Mouse (Mus musculus) midbrain, embryonic 13.5 days (tissue): Measurements from ENCODE around the gene Rnf126. TPM values are rescaled to one million over a fixed set of nuclear protein-coding genes. Genes with fewer than 3 reads are reported as not detected.

ENCODE experiments used
- polyA plus RNA-seq: library from polyadenylated mRNA; unstranded; fragments of >200 nt; fragmentation: Nextera tagmentation; extraction: Ambion mirVana; gene quantifications from 2 replicates; pipeline ENCODE4 v1.2.1, GENCODE M21; 2015

Rnf126 gene
- polyA plus RNA-seq, 1 experiment from 2014 or later, result 82.3 TPM

Other genes with a start within 250 kb of the Rnf126 start
- gene Plpp2, start 233.2 kb downstream of the Rnf126 start, polyA plus RNA-seq, result 9.5 and 10.5 TPM in 2 replicates
- 50.4 and 61.4 TPM in 2 replicates for gene Mier2, start 211.8 kb downstream of the Rnf126 start, polyA plus RNA-seq
- not detected in 2 replicates for gene Theg, start 179.6 kb downstream of the Rnf126 start, polyA plus RNA-seq
- 0.24 and 0.28 TPM in 2 replicates for gene C2cd4c, start 152.9 kb downstream of the Rnf126 start, polyA plus RNA-seq
- 18.4 and 20.5 TPM in 2 replicates for gene Shc2, start 129.0 kb downstream of the Rnf126 start, polyA plus RNA-seq
- 0.27 TPM in 1 of 2 replicates, not detected in the other for gene Odf3l2, start 121.2 kb downstream of the Rnf126 start, polyA plus RNA-seq
- gene Madcam1, start 102.4 kb downstream of the Rnf126 start, polyA plus RNA-seq, result 0.50 and 0.90 TPM in 2 replicates
- gene Tpgs1, start 97.6 kb downstream of the Rnf126 start, polyA plus RNA-seq, result 80.8 and 84.1 TPM in 2 replicates
- gene Cdc34, start 84.8 kb downstream of the Rnf126 start, polyA plus RNA-seq, result 109 and 110 TPM in 2 replicates
- gene Gzmm, start 77.9 kb downstream of the Rnf126 start, polyA plus RNA-seq, result 1.4 and 1.7 TPM in 2 replicates
- 564 and 608 TPM in 2 replicates for gene Bsg, start 62.5 kb downstream of the Rnf126 start, polyA plus RNA-seq
- gene Hcn2, start 50.3 kb downstream of the Rnf126 start, polyA plus RNA-seq, result 0.18 and 0.43 TPM in 2 replicates
- gene Polrmt, start 20.4 kb downstream of the Rnf126 start, polyA plus RNA-seq, result 38.5 and 43.9 TPM in 2 replicates
- 1.1 and 1.3 TPM in 2 replicates for gene Fgf22, start 11.9 kb downstream of the Rnf126 start, polyA plus RNA-seq
- 0.63 and 1.1 TPM in 2 replicates for gene Fstl3, start 10.3 kb upstream of the Rnf126 start, polyA plus RNA-seq
- gene Prss57, start 24.0 kb upstream of the Rnf126 start, polyA plus RNA-seq, result not detected in 2 replicates
- 246 and 261 TPM in 2 replicates for gene Palm, start 26.6 kb upstream of the Rnf126 start, polyA plus RNA-seq
- gene Misp, start 54.0 kb upstream of the Rnf126 start, polyA plus RNA-seq, result 0.36 and 0.85 TPM in 2 replicates
- gene Ptbp1, start 87.5 kb upstream of the Rnf126 start, polyA plus RNA-seq, result 106 and 116 TPM in 2 replicates
- 14.9 and 16.9 TPM in 2 replicates for gene Prtn3, start 107.5 kb upstream of the Rnf126 start, polyA plus RNA-seq
- gene Plppr3, start 107.7 kb upstream of the Rnf126 start, polyA plus RNA-seq, result 426 and 432 TPM in 2 replicates
- not detected in 2 replicates for gene Elane, start 119.3 kb upstream of the Rnf126 start, polyA plus RNA-seq
- not detected in 2 replicates for gene Cfd, start 123.9 kb upstream of the Rnf126 start, polyA plus RNA-seq
- 62.9 and 69.1 TPM in 2 replicates for gene Med16, start 142.0 kb upstream of the Rnf126 start, polyA plus RNA-seq
- gene Gm26602, start 143.9 kb upstream of the Rnf126 start, polyA plus RNA-seq, result 17.5 and 34.1 TPM in 2 replicates
- gene Kiss1r, start 150.0 kb upstream of the Rnf126 start, polyA plus RNA-seq, result 2.2 and 2.3 TPM in 2 replicates
- gene R3hdm4, start 154.3 kb upstream of the Rnf126 start, polyA plus RNA-seq, result 231 TPM in 2 replicates
- gene Arid3a, start 160.1 kb upstream of the Rnf126 start, polyA plus RNA-seq, result 3.8 and 3.9 TPM in 2 replicates
- gene Wdr18, start 193.2 kb upstream of the Rnf126 start, polyA plus RNA-seq, result 76.7 and 78.4 TPM in 2 replicates
- 0.24 and 0.57 TPM in 2 replicates for gene Grin3b, start 203.8 kb upstream of the Rnf126 start, polyA plus RNA-seq
- gene Tmem259, start 217.4 kb upstream of the Rnf126 start, polyA plus RNA-seq, result 13.7 and 16.7 TPM in 2 replicates
- gene Cnn2, start 221.6 kb upstream of the Rnf126 start, polyA plus RNA-seq, result 29.5 and 37.1 TPM in 2 replicates
- 5.4 and 5.8 TPM in 2 replicates for gene Abca7, start 229.5 kb upstream of the Rnf126 start, polyA plus RNA-seq
- 1.5 and 1.6 TPM in 2 replicates for gene Arhgap45, start 249.7 kb upstream of the Rnf126 start, polyA plus RNA-seq